ENCODE assay signal across 12 mouse cellular contexts in the genomic region with DNA sequence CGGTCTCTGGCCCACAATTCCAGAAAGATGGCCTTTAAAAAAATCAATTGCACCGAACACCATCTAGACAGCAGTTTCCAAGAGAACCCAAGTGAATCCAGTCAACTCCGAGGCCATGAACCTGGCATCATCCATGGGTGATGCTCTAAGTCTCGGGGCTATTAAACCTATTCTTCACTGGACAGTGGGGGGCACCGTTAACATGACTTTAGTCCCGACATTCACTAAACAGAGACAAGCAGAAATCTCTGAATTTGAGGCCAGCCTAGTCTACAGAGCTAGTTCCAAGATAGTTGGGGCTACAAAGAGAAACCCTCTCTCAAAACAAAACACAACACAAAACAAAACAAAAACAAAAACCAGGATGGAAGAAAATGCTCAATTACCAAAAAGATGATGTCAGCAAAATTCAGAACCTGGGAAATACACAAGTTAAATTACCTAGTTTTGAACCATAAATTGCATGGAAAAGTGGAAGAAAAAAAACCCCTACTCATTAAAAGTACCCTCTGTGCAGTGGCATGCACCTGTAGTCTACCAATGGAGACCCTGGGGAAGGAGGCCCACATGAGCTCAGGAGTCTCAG. TPM values are rescaled to one million over a fixed set of nuclear protein-coding genes. Genes with fewer than 3 reads are reported as not detected.
A peak's percentile ranks its signal among the peaks of the same experiment; 100 is the strongest.
DNase-seq lines count a peak whose midpoint lies in the region; ATAC-seq and TF ChIP-seq lines count a peak whose summit lies in the region.
"Had no signal": no experiment of that assay in that cellular context is flagged by ENCODE, and none has a peak within 500 bp of the region (broad histone marks: within the 10 kb centered on the region; RNA-seq: fewer than 3 reads in every experiment).

No protein-coding gene starts in this region.

- no peak for ATAC-seq in intestine, postnatal 0 days
- no peak for ATAC-seq in intestine, embryonic 15.5 days
- ATAC-seq in stomach, postnatal 0 days (ENCODE audit: low FRiP score, low TSS enrichment), result no peak
- ATAC-seq: forebrain, embryonic 16.5 days; hindbrain, postnatal 0 days had no signal

- H3K4me2 ChIP-seq in intestine, postnatal 0 days (replicated peaks; ENCODE audit: low read depth), result no peak overlapping the region
- no peak overlapping the region for H3K4me2 ChIP-seq in intestine, embryonic 15.5 days (replicated peaks)
- no peak overlapping the region for H3K4me2 ChIP-seq in stomach, postnatal 0 days (replicated peaks; ENCODE audit: low read depth)
- H3K4me2 ChIP-seq: neural tube, embryonic 12.5 days had no signal

- H3K4me1 ChIP-seq in intestine, postnatal 0 days (replicated peaks; ENCODE audit: control insufficient read depth, insufficient read depth, low read length), result no peaks in the 10 kb centered on the region
- no peaks in the 10 kb centered on the region for H3K4me1 ChIP-seq in intestine, embryonic 15.5 days (replicated peaks)
- no peaks in the 10 kb centered on the region for H3K4me1 ChIP-seq in MEL (ENCODE audit: control insufficient read depth in 1 of 2, insufficient read depth in 2 of 2, low read length in 2 of 2)
- no peaks in the 10 kb centered on the region for H3K4me1 ChIP-seq in stomach, postnatal 0 days (replicated peaks; ENCODE audit: control insufficient read depth, insufficient read depth)
- H3K4me1 ChIP-seq: neural tube, embryonic 12.5 days had no signal

- TF ChIP-seq EP300 in MEL (IDR thresholded peaks at IDR 0.05; ENCODE audit: low read depth in 1 of 2, low read length in 2 of 2), result no peak
- no peak for TF ChIP-seq EP300 in stomach, postnatal 0 days (optimal IDR thresholded peaks at IDR 0.05)

- no peak overlapping the region for H3K4me3 ChIP-seq in intestine, postnatal 0 days (ENCODE audit: low read depth, low read length)
- no peak overlapping the region for H3K4me3 ChIP-seq in intestine, embryonic 15.5 days (replicated peaks)
- H3K4me3 ChIP-seq in MEL (ENCODE audit: control insufficient read depth in 1 of 2, insufficient read depth in 1 of 2, low read depth in 2 of 2, low read length in 2 of 2), result no peak overlapping the region
- H3K4me3 ChIP-seq in stomach, postnatal 0 days (ENCODE audit: low read depth, low read length), result no peak overlapping the region
- H3K4me3 ChIP-seq: neural tube, embryonic 12.5 days had no signal

- H3K27me3 ChIP-seq in intestine, postnatal 0 days (replicated peaks; ENCODE audit: control insufficient read depth, insufficient read depth, low read length), result no peaks in the 10 kb centered on the region
- H3K27me3 ChIP-seq in intestine, embryonic 15.5 days (replicated peaks), result no peaks in the 10 kb centered on the region
- H3K27me3 ChIP-seq in MEL (ENCODE audit: control insufficient read depth in 1 of 2, insufficient read depth in 2 of 2, low read length in 2 of 2), result no peaks in the 10 kb centered on the region
- H3K27me3 ChIP-seq in stomach, postnatal 0 days (ENCODE audit: control insufficient read depth, insufficient read depth, low read length), result no peaks in the 10 kb centered on the region
- H3K27me3 ChIP-seq: neural tube, embryonic 12.5 days had no signal

- TF ChIP-seq POLR2A in MEL (IDR thresholded peaks at IDR 0.05; ENCODE audit: control insufficient read depth in 1 of 2, insufficient read depth in 1 of 2, low read depth in 1 of 2, low read length in 2 of 2, poor library complexity in 1 of 2), result no peak

- peak; percentile 48 for TF ChIP-seq RAD21 in MEL (IDR thresholded peaks at IDR 0.05; ENCODE audit: low read depth, low read length)

- no peak overlapping the region for H3K9ac ChIP-seq in intestine, postnatal 0 days (ENCODE audit: low read depth, low read length)
- no peak overlapping the region for H3K9ac ChIP-seq in intestine, embryonic 15.5 days
- no peak overlapping the region for H3K9ac ChIP-seq in MEL (ENCODE audit: control insufficient read depth, low read depth, low read length, poor library complexity, severe bottlenecking)
- no peak overlapping the region for H3K9ac ChIP-seq in stomach, postnatal 0 days (ENCODE audit: low read length)
- H3K9ac ChIP-seq: neural tube, embryonic 12.5 days had no signal

- 81% methylated on average over 6 of the region's 6 CpGs for WGBS in intestine, postnatal 0 days
- 75% methylated on average over 6 of the region's 6 CpGs for WGBS in intestine, embryonic 15.5 days
- WGBS in stomach, postnatal 0 days, result 66% methylated on average over 6 of the region's 6 CpGs

- no peak overlapping the region for H3K27ac ChIP-seq in intestine, postnatal 0 days (ENCODE audit: low read depth, low read length)
- no peak overlapping the region for H3K27ac ChIP-seq in intestine, embryonic 15.5 days
- no peak overlapping the region for H3K27ac ChIP-seq in MEL (ENCODE audit: control insufficient read depth, low read depth, low read length)
- H3K27ac ChIP-seq in stomach, postnatal 0 days (replicated peaks), result no peak overlapping the region
- H3K27ac ChIP-seq: hindbrain, postnatal 0 days; neural tube, embryonic 12.5 days had no signal

- no peaks in the 10 kb centered on the region for H3K9me3 ChIP-seq in intestine, postnatal 0 days (ENCODE audit: control insufficient read depth)
- no peaks in the 10 kb centered on the region for H3K9me3 ChIP-seq in intestine, embryonic 15.5 days
- no peaks in the 10 kb centered on the region for H3K9me3 ChIP-seq in MEL (replicated peaks; ENCODE audit: insufficient read depth, low read length)
- H3K9me3 ChIP-seq in stomach, postnatal 0 days (ENCODE audit: control insufficient read depth, low read length), result no peaks in the 10 kb centered on the region
- H3K9me3 ChIP-seq: G1E; neural tube, embryonic 12.5 days had no signal

- no peaks in the 10 kb centered on the region for H3K79me2 ChIP-seq in MEL (ENCODE audit: control insufficient read depth, insufficient read depth, low read length, poor library complexity)

- peak; percentile 36 for TF ChIP-seq CTCF in intestine, postnatal 0 days (IDR thresholded peaks at IDR 0.05; ENCODE audit: low read depth)
- peak in 1 of 3 experiments; percentile 48; a peak in 2 of 6 replicates for TF ChIP-seq CTCF in MEL (IDR thresholded peaks at IDR 0.05 in 2 of 3, conservative IDR thresholded peaks at IDR 0.05 in 1 of 3; ENCODE audit: control insufficient read depth in 1 of 3, insufficient read depth in 1 of 3, low read depth in 2 of 3, low read length in 3 of 3, poor library complexity in 1 of 3, severe bottlenecking in 1 of 3)
- TF ChIP-seq CTCF in stomach, postnatal 0 days (IDR thresholded peaks at IDR 0.05; ENCODE audit: low read depth), result peak; percentile 29; the same call in 1 of the 2 replicates

- peak; percentile 27 for DNase-seq in lung, postnatal 10 days
- no peak for DNase-seq in lung, adult 18-20 months
- peak; percentile 15 for DNase-seq in MEL (ENCODE audit: low read depth, low spot score)
- no peak for DNase-seq in stomach, postnatal 0 days (ENCODE audit: low spot score)
- DNase-seq in left cerebral cortex, adult 18-20 months (ENCODE audit: low spot score in 2 of 2), result no peak
- DNase-seq: layer of hippocampus, adult 9-11 months had no signal

- no peaks in the 10 kb centered on the region for H3K36me3 ChIP-seq in intestine, postnatal 0 days (ENCODE audit: control insufficient read depth, insufficient read depth)
- H3K36me3 ChIP-seq in intestine, embryonic 15.5 days, result no peaks in the 10 kb centered on the region; the same call in 1 of the 2 replicates
- H3K36me3 ChIP-seq in MEL (ENCODE audit: control insufficient read depth in 1 of 2, insufficient read depth in 2 of 2, low read length in 2 of 2), result no peaks in the 10 kb centered on the region
- H3K36me3 ChIP-seq in stomach, postnatal 0 days (ENCODE audit: control insufficient read depth, insufficient read depth, low read length), result peaks cover 6% of the 10 kb centered on the region; the same call in 1 of the 2 replicates

TF ChIP-seq in MEL, 35 proteins besides CTCF, POLR2A, EP300 and RAD21:
- TF ChIP-seq ZC3H11A (IDR thresholded peaks at IDR 0.05; ENCODE audit: low read depth, low read length), result peak; percentile 68
- TF ChIP-seq GATA1 (IDR thresholded peaks at IDR 0.05; ENCODE audit: low read depth, low read length), result no peak
- TF ChIP-seq MAFK (IDR thresholded peaks at IDR 0.05; ENCODE audit: borderline replicate concordance, low read depth, low read length), result peak; percentile 63; the same call in 1 of the 2 replicates
- peak; percentile 57 for TF ChIP-seq SMC3 (IDR thresholded peaks at IDR 0.05; ENCODE audit: low read depth, low read length)

RNA-seq across cellular contexts. Expression of gene Ppp3cb, which starts 32.5 kb away (rescaled TPM):
- polyA plus RNA-seq in intestine, postnatal 0 days (2015; fragmentation: Nextera tagmentation; extraction: Ambion mirVana), result 24.2 and 24.4 TPM in 2 replicates
- polyA plus RNA-seq in intestine, embryonic 15.5 days (2015; fragmentation: Nextera tagmentation; extraction: Ambion mirVana), result 37.9 and 38.8 TPM in 2 replicates
- total RNA-seq in MEL (2012; rRNA removed), result 20.1 and 20.4 TPM in 2 replicates
- polyA plus RNA-seq in MEL (2012; ENCODE audit: insufficient read depth in 1 of 2, insufficient read length in 2 of 2, low read depth in 1 of 2, low replicate concordance in 2 of 2, missing spikeins in 1 of 2), result 10 to 100 TPM; 32.6 to 62.9 TPM
- polyA plus RNA-seq in stomach, postnatal 0 days (2015; fragmentation: Nextera tagmentation; extraction: Ambion mirVana), result 21.2 and 22.7 TPM in 2 replicates
- 100 to 1,000 TPM; 282 to 285 TPM for total RNA-seq in left cerebral cortex, adult 18-20 months (2021)

Comparison
In these comparisons a context has a peak if more than half of its experiments do, and no peak if none do; other contexts are left out.
1. DNase-seq: peak in lung, postnatal 10 days (single experiment) and MEL (single experiment); none in lung, adult 18-20 months (0 of 2), stomach, postnatal 0 days (single experiment) and left cerebral cortex, adult 18-20 months (0 of 2).